In genomic region chr11:48838879-48839680, GRCm38 (mm10) we compare ENCODE assay signal across 8 mouse cellular contexts. TPM values are rescaled to one million over a fixed set of nuclear protein-coding genes. Genes with fewer than 3 reads are reported as not detected.
DNase-seq lines count a peak whose midpoint lies in the region; ATAC-seq lines count a peak whose summit lies in the region.

No protein-coding gene starts in this region.

- peak overlapping the region; percentile 98 for H3K4me2 ChIP-seq in liver, embryonic 12.5 days
- H3K4me2 ChIP-seq in embryonic facial prominence, embryonic 12.5 days (replicated peaks): peak overlapping the region; percentile 85
- peak overlapping the region; percentile 91 for H3K4me2 ChIP-seq in intestine, embryonic 15.5 days (replicated peaks)
- H3K4me2 ChIP-seq in neural tube, embryonic 14.5 days (ENCODE audit: low read depth, low read length): peak overlapping the region; percentile 65; the same call in 1 of the 2 replicates

- no peaks in the 10 kb centered on the region for H3K36me3 ChIP-seq in liver, embryonic 12.5 days
- H3K36me3 ChIP-seq in embryonic facial prominence, embryonic 12.5 days: no peaks in the 10 kb centered on the region
- H3K36me3 ChIP-seq in intestine, embryonic 15.5 days: no peaks in the 10 kb centered on the region
- H3K36me3 ChIP-seq in neural tube, embryonic 14.5 days (ENCODE audit: control insufficient read depth, insufficient read depth, low read length): no peaks in the 10 kb centered on the region

- no peak overlapping the region for H3K4me3 ChIP-seq in liver, embryonic 12.5 days
- peak overlapping the region; percentile 91; the same call in 1 of the 2 replicates for H3K4me3 ChIP-seq in embryonic facial prominence, embryonic 12.5 days
- peak overlapping the region; percentile 92 for H3K4me3 ChIP-seq in intestine, embryonic 15.5 days (replicated peaks)
- H3K4me3 ChIP-seq in neural tube, embryonic 14.5 days (ENCODE audit: low read depth, low read length): peak overlapping the region; percentile 81

- 65% methylated on average over 10 of the region's 10 CpGs for WGBS in liver, embryonic 12.5 days (ENCODE audit: insufficient replicate concordance)
- WGBS in embryonic facial prominence, embryonic 12.5 days: 59% methylated on average over 10 of the region's 10 CpGs
- WGBS in intestine, embryonic 15.5 days: 76% methylated on average over 10 of the region's 10 CpGs
- 73% methylated on average over 10 of the region's 10 CpGs for WGBS in neural tube, embryonic 14.5 days

- H3K9me3 ChIP-seq in liver, embryonic 12.5 days (replicated peaks): no peaks in the 10 kb centered on the region
- no peaks in the 10 kb centered on the region for H3K9me3 ChIP-seq in embryonic facial prominence, embryonic 12.5 days
- H3K9me3 ChIP-seq in intestine, embryonic 15.5 days: no peaks in the 10 kb centered on the region
- H3K9me3 ChIP-seq in neural tube, embryonic 14.5 days (ENCODE audit: control insufficient read depth, low read length): no peaks in the 10 kb centered on the region

- no peak for DNase-seq in liver
- DNase-seq in left cerebral cortex, postnatal 36 days (ENCODE audit: low spot score in 2 of 2): no peak
- DNase-seq in gastrocnemius, postnatal 25 days: no peak
- no peak for DNase-seq in cerebellum, adult 9-10 months

- H3K27ac ChIP-seq in liver, embryonic 12.5 days: no peak overlapping the region
- no peak overlapping the region for H3K27ac ChIP-seq in embryonic facial prominence, embryonic 12.5 days
- no peak overlapping the region for H3K27ac ChIP-seq in intestine, embryonic 15.5 days
- no peak overlapping the region for H3K27ac ChIP-seq in neural tube, embryonic 14.5 days (ENCODE audit: low read depth, low read length)

- intact Hi-C loops in left cerebral cortex, postnatal 36 days (cut with DNase I): no loop called here

- peaks cover 33% of the 10 kb centered on the region for H3K27me3 ChIP-seq in liver, embryonic 12.5 days (replicated peaks)
- peaks cover 22% of the 10 kb centered on the region; the same call in 1 of the 2 replicates for H3K27me3 ChIP-seq in embryonic facial prominence, embryonic 12.5 days
- no peaks in the 10 kb centered on the region for H3K27me3 ChIP-seq in intestine, embryonic 15.5 days (replicated peaks)
- peaks cover 2% of the 10 kb centered on the region; the same call in 1 of the 2 replicates for H3K27me3 ChIP-seq in neural tube, embryonic 14.5 days (ENCODE audit: control insufficient read depth, insufficient read depth, low read length)

- peaks cover 31% of the 10 kb centered on the region for H3K4me1 ChIP-seq in liver, embryonic 12.5 days
- H3K4me1 ChIP-seq in embryonic facial prominence, embryonic 12.5 days: 0 out of 2 replicates have a peak, but pooled peaks cover 6% of the 10 kb centered on the region
- peaks cover 4% of the 10 kb centered on the region for H3K4me1 ChIP-seq in intestine, embryonic 15.5 days (replicated peaks)
- H3K4me1 ChIP-seq in neural tube, embryonic 14.5 days (ENCODE audit: control insufficient read depth, insufficient read depth, low read length): no peaks in the 10 kb centered on the region

- no peak for ATAC-seq in liver, embryonic 12.5 days
- ATAC-seq in embryonic facial prominence, embryonic 12.5 days (ENCODE audit: insufficient number of reproducible peaks, insufficient read depth, low FRiP score, low TSS enrichment): no peak
- no peak for ATAC-seq in intestine, embryonic 15.5 days
- ATAC-seq in neural tube, embryonic 14.5 days (ENCODE audit: low read depth): no peak

- H3K9ac ChIP-seq in liver, embryonic 12.5 days: no peak overlapping the region
- no peak overlapping the region for H3K9ac ChIP-seq in embryonic facial prominence, embryonic 12.5 days
- H3K9ac ChIP-seq in intestine, embryonic 15.5 days: no peak overlapping the region
- no peak overlapping the region for H3K9ac ChIP-seq in neural tube, embryonic 14.5 days (replicated peaks; ENCODE audit: low read depth, low read length)

RNA-seq across cellular contexts. Expression of gene Gm12184, which starts 12.6 kb away (rescaled TPM):
- 4.1 and 5.0 TPM in 2 replicates for polyA plus RNA-seq in liver, embryonic 12.5 days (2016; fragmentation: Nextera tagmentation; extraction: Ambion mirVana)
- polyA plus RNA-seq in embryonic facial prominence, embryonic 12.5 days (2016; fragmentation: Nextera tagmentation; extraction: Ambion mirVana): 6.9 and 7.0 TPM in 2 replicates
- 3.7 and 5.4 TPM in 2 replicates for polyA plus RNA-seq in intestine, embryonic 15.5 days (2015; fragmentation: Nextera tagmentation; extraction: Ambion mirVana)
- 3.0 TPM in 2 replicates for polyA plus RNA-seq in neural tube, embryonic 14.5 days (2014; fragmentation: Nextera tagmentation; extraction: Ambion mirVana)
- total RNA-seq in left cerebral cortex, postnatal 36 days (2021): 1 to 10 TPM; 1.3 to 3.0 TPM
- total RNA-seq in gastrocnemius, postnatal 25 days (2021): 1 to 10 TPM in 1 of 2 experiments, under 1 TPM in 1; 0.67 to 3.2 TPM

RNA-seq across cellular contexts. Expression of gene Trim7, which starts 13.1 kb away (rescaled TPM):
- polyA plus RNA-seq in liver, embryonic 12.5 days (2016; fragmentation: Nextera tagmentation; extraction: Ambion mirVana): not detected in 2 replicates
- 0.65 and 1.5 TPM in 2 replicates for polyA plus RNA-seq in embryonic facial prominence, embryonic 12.5 days (2016; fragmentation: Nextera tagmentation; extraction: Ambion mirVana)
- 1.1 and 2.7 TPM in 2 replicates for polyA plus RNA-seq in intestine, embryonic 15.5 days (2015; fragmentation: Nextera tagmentation; extraction: Ambion mirVana)
- 1.5 and 2.0 TPM in 2 replicates for polyA plus RNA-seq in neural tube, embryonic 14.5 days (2014; fragmentation: Nextera tagmentation; extraction: Ambion mirVana)
- 1 to 10 TPM; 2.5 to 3.0 TPM for total RNA-seq in left cerebral cortex, postnatal 36 days (2021)
- total RNA-seq in gastrocnemius, postnatal 25 days (2021): 10 to 100 TPM; 57.3 to 57.9 TPM

RNA-seq across cellular contexts. Expression of gene Trim41, which starts 21.9 kb away (rescaled TPM):
- 2.1 and 2.3 TPM in 2 replicates for polyA plus RNA-seq in liver, embryonic 12.5 days (2016; fragmentation: Nextera tagmentation; extraction: Ambion mirVana)
- polyA plus RNA-seq in embryonic facial prominence, embryonic 12.5 days (2016; fragmentation: Nextera tagmentation; extraction: Ambion mirVana): 6.7 and 7.1 TPM in 2 replicates
- 4.1 and 6.4 TPM in 2 replicates for polyA plus RNA-seq in intestine, embryonic 15.5 days (2015; fragmentation: Nextera tagmentation; extraction: Ambion mirVana)
- polyA plus RNA-seq in neural tube, embryonic 14.5 days (2014; fragmentation: Nextera tagmentation; extraction: Ambion mirVana): 5.1 and 5.6 TPM in 2 replicates
- total RNA-seq in left cerebral cortex, postnatal 36 days (2021): 10 to 100 TPM; 61.2 to 62.1 TPM
- 10 to 100 TPM; 15.5 to 19.3 TPM for total RNA-seq in gastrocnemius, postnatal 25 days (2021)

RNA-seq across cellular contexts. Expression of gene Irgm1, which starts 32.4 kb away (rescaled TPM):
- 16.3 and 16.5 TPM in 2 replicates for polyA plus RNA-seq in liver, embryonic 12.5 days (2016; fragmentation: Nextera tagmentation; extraction: Ambion mirVana)
- polyA plus RNA-seq in embryonic facial prominence, embryonic 12.5 days (2016; fragmentation: Nextera tagmentation; extraction: Ambion mirVana): 3.4 and 3.5 TPM in 2 replicates
- 16.0 and 16.4 TPM in 2 replicates for polyA plus RNA-seq in intestine, embryonic 15.5 days (2015; fragmentation: Nextera tagmentation; extraction: Ambion mirVana)
- 3.1 and 3.6 TPM in 2 replicates for polyA plus RNA-seq in neural tube, embryonic 14.5 days (2014; fragmentation: Nextera tagmentation; extraction: Ambion mirVana)
- 1 to 10 TPM; 5.2 to 6.2 TPM for total RNA-seq in left cerebral cortex, postnatal 36 days (2021)
- total RNA-seq in gastrocnemius, postnatal 25 days (2021): 10 to 100 TPM in 1 of 2 experiments, 1 to 10 TPM in 1; 9.0 to 11.1 TPM

RNA-seq across cellular contexts. Expression of gene Rack1, which starts 38.9 kb away (rescaled TPM):
- polyA plus RNA-seq in liver, embryonic 12.5 days (2016; fragmentation: Nextera tagmentation; extraction: Ambion mirVana): 735 and 768 TPM in 2 replicates
- 660 and 665 TPM in 2 replicates for polyA plus RNA-seq in embryonic facial prominence, embryonic 12.5 days (2016; fragmentation: Nextera tagmentation; extraction: Ambion mirVana)
- polyA plus RNA-seq in intestine, embryonic 15.5 days (2015; fragmentation: Nextera tagmentation; extraction: Ambion mirVana): 815 and 831 TPM in 2 replicates
- 400 and 442 TPM in 2 replicates for polyA plus RNA-seq in neural tube, embryonic 14.5 days (2014; fragmentation: Nextera tagmentation; extraction: Ambion mirVana)
- 100 to 1,000 TPM; 215 to 226 TPM for total RNA-seq in left cerebral cortex, postnatal 36 days (2021)
- total RNA-seq in gastrocnemius, postnatal 25 days (2021): 100 to 1,000 TPM; 321 to 324 TPM
